Mouse (Mus musculus): Measurements from ENCODE around the gene Cd40.

Gene Cd40

DNA sequence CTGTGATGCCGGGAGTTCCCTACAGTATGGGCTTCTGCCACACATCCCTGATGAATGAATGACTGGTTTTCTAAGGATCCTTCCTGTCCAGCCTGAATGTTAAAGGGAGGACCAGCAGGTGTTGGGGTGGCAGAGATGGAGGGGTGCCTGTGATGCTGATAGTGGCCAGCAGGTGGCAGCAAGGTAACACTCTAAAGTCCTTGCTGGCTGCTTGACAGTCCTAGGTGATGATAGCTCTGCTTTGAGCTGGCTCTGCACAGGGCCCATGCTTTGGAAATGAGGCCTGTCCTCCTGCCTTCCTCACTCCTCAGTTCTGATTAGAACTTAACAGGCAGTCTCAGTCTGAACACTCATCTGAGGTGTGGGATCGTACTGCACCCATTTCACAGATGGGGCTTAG lies 19.5 kb downstream of the Cd40 start:
- no peak for TF ChIP-seq GATA4 (IDR thresholded peaks at IDR 0.05; ENCODE audit: insufficient replicate concordance, low read length)

GRCm38 (mm10) chr2:165077055-165077454 lies 21.6 kb downstream of the Cd40 start:
- no peak for TF ChIP-seq GATA4 (IDR thresholded peaks at IDR 0.05; ENCODE audit: insufficient replicate concordance, low read length)

GRCm38 (mm10) chr2:165078045-165078444 lies 22.6 kb downstream of the Cd40 start:
- no peak for TF ChIP-seq GATA4 (IDR thresholded peaks at IDR 0.05; ENCODE audit: insufficient replicate concordance, low read length)

GRCm38 (mm10) chr2:165078605-165079004 lies 23.2 kb downstream of the Cd40 start:
- no peak for TF ChIP-seq GATA4 (IDR thresholded peaks at IDR 0.05; ENCODE audit: insufficient replicate concordance, low read length)

DNA sequence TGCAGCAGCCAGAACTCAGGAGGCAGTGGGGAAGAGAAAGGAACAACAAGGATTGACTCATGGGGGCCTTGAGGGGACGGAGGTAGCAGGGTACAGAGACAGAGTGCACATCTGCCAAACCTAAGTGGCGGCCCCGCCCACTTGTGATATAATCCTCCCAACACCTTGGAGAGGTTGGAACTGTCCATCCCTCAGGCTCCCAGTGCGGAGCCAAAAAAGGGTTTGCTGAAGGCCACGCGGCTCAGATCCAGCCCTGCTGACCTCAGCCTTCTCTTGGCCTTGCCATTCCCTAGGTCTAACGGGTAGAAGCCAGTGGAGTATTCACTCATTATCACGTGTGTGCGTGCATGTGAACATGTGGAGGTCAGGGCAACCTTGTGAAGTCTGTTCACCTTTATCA lies 25.2 kb downstream of the Cd40 start:
- no peak for TF ChIP-seq GATA4 (IDR thresholded peaks at IDR 0.05; ENCODE audit: insufficient replicate concordance, low read length)

GRCm38 (mm10) chr2:165081257-165081656 lies 25.8 kb downstream of the Cd40 start:
- no peak for TF ChIP-seq GATA4 (IDR thresholded peaks at IDR 0.05; ENCODE audit: insufficient replicate concordance, low read length)

DNA sequence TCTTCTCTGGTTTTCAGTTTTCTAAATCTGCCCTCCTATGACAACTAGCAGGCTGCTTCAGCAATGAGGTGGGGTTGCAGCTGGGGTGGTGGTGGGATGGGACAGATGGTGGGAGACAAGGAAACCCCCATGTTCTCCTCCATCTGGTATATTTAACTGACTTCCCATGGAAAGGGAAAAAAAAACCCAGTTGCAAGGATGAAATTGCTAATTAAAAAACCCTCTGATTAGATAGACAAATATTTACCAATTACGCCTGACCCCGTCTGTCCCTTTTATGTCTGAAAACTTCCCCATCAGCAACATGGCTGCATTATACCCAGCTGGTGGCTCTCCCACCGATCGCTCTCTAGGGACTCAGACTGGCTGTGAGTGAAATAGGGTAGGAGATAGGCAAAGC lies 31.2 kb downstream of the Cd40 start:
- no peak for TF ChIP-seq GATA4 (IDR thresholded peaks at IDR 0.05; ENCODE audit: insufficient replicate concordance, low read length)

GRCm38 (mm10) chr2:165089470-165089869 lies 34.0 kb downstream of the Cd40 start:
- no peak for TF ChIP-seq GATA4 (IDR thresholded peaks at IDR 0.05; ENCODE audit: insufficient replicate concordance, low read length)

- TF ChIP-seq GATA4 (IDR thresholded peaks at IDR 0.05; ENCODE audit: insufficient replicate concordance, low read length), result no peak
Measured at GRCm38 (mm10) chr2:165090650-165091049, 35.2 kb downstream of the Cd40 start, which contains the start of gene 1700025C18Rik. 1700025C18Rik (minus strand) TSS chr2:165090750.

GRCm38 (mm10) chr2:165091433-165091965 lies 36.1 kb downstream of the Cd40 start:
- TF ChIP-seq GATA4 (IDR thresholded peaks at IDR 0.05; ENCODE audit: insufficient replicate concordance, low read length), result no peak

- TF ChIP-seq GATA4 (IDR thresholded peaks at IDR 0.05; ENCODE audit: insufficient replicate concordance, low read length), result no peak
Measured at GRCm38 (mm10) chr2:165092393-165092792, 37.0 kb downstream of the Cd40 start.

DNA sequence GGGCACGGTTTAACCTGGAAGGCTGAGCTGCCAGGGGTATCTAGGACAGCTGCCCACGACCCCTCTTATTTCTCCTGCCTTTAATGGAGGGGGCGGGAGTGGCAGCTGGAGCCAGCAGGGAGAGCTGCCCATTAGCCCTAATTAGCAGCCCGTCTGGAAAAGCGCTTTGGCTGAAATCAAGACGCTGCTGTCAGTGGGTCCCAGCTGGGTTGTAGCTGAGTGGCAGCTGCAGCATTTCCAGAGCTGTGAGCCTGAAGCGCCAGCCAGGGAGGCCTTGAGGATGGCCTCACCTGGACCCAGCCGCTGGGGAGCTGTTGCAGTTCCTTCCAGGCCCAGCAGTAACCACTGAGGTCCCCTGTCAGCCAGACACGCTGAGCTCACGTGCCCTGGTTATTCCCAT lies 40.9 kb downstream of the Cd40 start:
- no peak for TF ChIP-seq GATA4 (IDR thresholded peaks at IDR 0.05; ENCODE audit: insufficient replicate concordance, low read length)

GRCm38 (mm10) chr2:165098861-165099260 lies 43.4 kb downstream of the Cd40 start:
- TF ChIP-seq GATA4 (IDR thresholded peaks at IDR 0.05; ENCODE audit: insufficient replicate concordance, low read length), result no peak

- TF ChIP-seq GATA4 (IDR thresholded peaks at IDR 0.05; ENCODE audit: insufficient replicate concordance, low read length), result no peak
Measured at GRCm38 (mm10) chr2:165100749-165101148, 45.3 kb downstream of the Cd40 start.

DNA sequence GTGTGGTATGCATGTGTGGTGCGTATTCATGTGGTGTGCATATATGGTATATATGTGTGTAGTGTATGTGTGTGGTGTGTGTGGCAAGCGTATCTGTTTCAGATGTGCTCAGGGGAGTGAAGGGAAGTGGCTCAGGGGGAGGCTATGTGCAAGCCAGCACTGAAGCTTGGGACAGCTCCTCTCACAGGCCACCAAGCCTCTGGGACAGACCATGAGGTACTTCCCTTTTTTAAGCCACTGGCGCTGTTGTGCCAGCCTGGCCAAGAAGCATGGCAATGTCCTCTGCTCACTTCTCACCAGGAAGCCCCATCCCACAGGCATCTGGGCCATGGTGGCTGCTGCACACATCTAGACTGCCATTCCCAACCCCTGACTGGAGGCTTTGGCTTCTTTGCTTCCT lies 47.5 kb downstream of the Cd40 start:
- no peak for TF ChIP-seq GATA4 (IDR thresholded peaks at IDR 0.05; ENCODE audit: insufficient replicate concordance, low read length)

GRCm38 (mm10) chr2:165105513-165106079 lies 50.2 kb downstream of the Cd40 start:
- TF ChIP-seq GATA4 (IDR thresholded peaks at IDR 0.05; ENCODE audit: insufficient replicate concordance, low read length), result no peak

DNA sequence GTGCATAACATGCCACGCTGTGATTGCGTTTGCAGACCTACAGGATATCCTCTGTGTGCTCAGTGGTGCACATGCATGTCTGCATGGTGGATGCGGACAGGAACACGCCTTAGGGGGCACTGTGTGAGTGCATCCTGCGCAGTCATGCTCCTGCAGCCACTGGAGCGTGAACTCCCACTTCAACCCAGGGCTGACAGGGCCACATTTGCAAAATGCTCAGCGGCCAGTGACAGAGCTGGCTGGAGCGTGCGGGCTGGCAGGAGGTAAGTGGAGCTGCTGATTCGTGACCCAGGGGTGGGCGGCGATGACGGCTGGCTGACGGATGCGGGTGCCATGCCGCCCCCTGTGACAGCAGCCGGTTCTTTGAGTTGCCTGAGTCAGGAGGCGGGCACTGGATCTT lies 51.2 kb downstream of the Cd40 start:
- TF ChIP-seq GATA4 (IDR thresholded peaks at IDR 0.05; ENCODE audit: insufficient replicate concordance, low read length), result no peak
